In the genomic region with DNA sequence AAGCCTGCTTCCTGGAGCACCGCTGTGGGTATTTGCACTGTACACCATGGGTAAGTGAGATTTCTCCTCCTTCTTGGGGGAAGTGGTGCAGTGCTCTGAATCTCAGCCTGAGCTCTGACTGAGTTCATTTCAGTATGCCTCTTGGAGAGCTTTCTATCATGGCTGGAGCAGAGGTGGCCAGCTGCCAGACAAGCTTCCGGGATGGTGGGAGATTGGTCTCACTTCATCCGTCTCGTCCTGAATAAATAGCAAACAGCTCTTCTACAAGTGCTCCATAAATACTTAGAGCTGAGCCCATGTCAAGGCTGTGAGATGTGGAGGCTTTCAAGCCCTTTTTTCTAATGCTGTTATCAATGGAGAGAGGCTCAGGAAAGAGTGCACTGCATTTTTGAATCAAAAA, we compare ENCODE assay signal across 23 mouse cellular contexts. TPM values are rescaled to one million over a fixed set of nuclear protein-coding genes. Genes with fewer than 3 reads are reported as not detected.
DNase-seq lines count a peak whose midpoint lies in the region; ATAC-seq and TF ChIP-seq lines count a peak whose summit lies in the region.
"Had no signal": no experiment of that assay in that cellular context is flagged by ENCODE, and none has a peak within 500 bp of the region (broad histone marks: within the 10 kb centered on the region; RNA-seq: fewer than 3 reads in every experiment).

No protein-coding gene starts in this region.

- no peak for ATAC-seq in hindbrain, postnatal 0 days
- ATAC-seq in hindbrain, embryonic 11.5 days (ENCODE audit: low FRiP score), result no peak
- ATAC-seq in lung, postnatal 0 days, result no peak
- ATAC-seq: CD4-positive, CD25-positive, alpha-beta regulatory T cell, adult 4 months; forebrain, embryonic 16.5 days had no signal

- no peaks in the 10 kb centered on the region for H3K4me1 ChIP-seq in hindbrain, postnatal 0 days (ENCODE audit: insufficient read depth, low read length)
- H3K4me1 ChIP-seq in hindbrain, embryonic 11.5 days (replicated peaks; ENCODE audit: control insufficient read depth, insufficient read depth, low read length), result peaks cover 7% of the 10 kb centered on the region; the same call in 1 of the 2 replicates
- peaks cover 9% of the 10 kb centered on the region; the same call in 1 of the 2 replicates for H3K4me1 ChIP-seq in lung, postnatal 0 days (ENCODE audit: insufficient read depth, low read depth, low read length)
- peaks cover 47% of the 10 kb centered on the region for H3K4me1 ChIP-seq in olfactory bulb, adult 2 months (ENCODE audit: control insufficient read depth, insufficient read depth, low read length)

- H3K36me3 ChIP-seq in hindbrain, postnatal 0 days (ENCODE audit: insufficient read depth, low read length), result no peaks in the 10 kb centered on the region
- no peaks in the 10 kb centered on the region for H3K36me3 ChIP-seq in hindbrain, embryonic 11.5 days (ENCODE audit: control insufficient read depth, insufficient read depth, low read length)
- no peaks in the 10 kb centered on the region for H3K36me3 ChIP-seq in lung, postnatal 0 days (ENCODE audit: insufficient read depth, low read length)
- H3K36me3 ChIP-seq: embryonic facial prominence, embryonic 13.5 days; G1E; heart, embryonic 10.5 days had no signal

- intact Hi-C loops in left cerebral cortex, postnatal 4 days (cut with DNase I), result no loop called here
- intact Hi-C loops in left cerebral cortex, postnatal 36 days (cut with DNase I), result no loop called here

- H3K9me3 ChIP-seq in hindbrain, postnatal 0 days (ENCODE audit: low read length), result no peaks in the 10 kb centered on the region
- H3K9me3 ChIP-seq in hindbrain, embryonic 11.5 days (ENCODE audit: control insufficient read depth, low read length), result no peaks in the 10 kb centered on the region
- H3K9me3 ChIP-seq in lung, postnatal 0 days (ENCODE audit: low read length), result no peaks in the 10 kb centered on the region
- H3K9me3 ChIP-seq: embryonic facial prominence, embryonic 13.5 days; forebrain, embryonic 12.5 days; G1E; heart, embryonic 10.5 days had no signal

- no peak overlapping the region for H3K4me3 ChIP-seq in hindbrain, postnatal 0 days (ENCODE audit: low read length)
- no peak overlapping the region for H3K4me3 ChIP-seq in hindbrain, embryonic 11.5 days (ENCODE audit: low read depth, low read length)
- H3K4me3 ChIP-seq in lung, postnatal 0 days (ENCODE audit: low read depth, low read length), result no peak overlapping the region
- H3K4me3 ChIP-seq in olfactory bulb, adult 2 months (ENCODE audit: insufficient read depth, low read depth, low read length), result peak overlapping the region; percentile 22
- H3K4me3 ChIP-seq: embryonic facial prominence, embryonic 13.5 days; forebrain, embryonic 12.5 days; heart, embryonic 10.5 days had no signal

- peak; percentile 30 for DNase-seq in hindbrain, postnatal 0 days (ENCODE audit: low spot score)
- DNase-seq in hindbrain, embryonic 11.5 days (ENCODE audit: low spot score), result no peak
- DNase-seq in left cerebral cortex, postnatal 4 days, result peak; percentile 32
- DNase-seq in left cerebral cortex, postnatal 36 days (ENCODE audit: low spot score in 2 of 2), result no peak
- peak; percentile 61 for DNase-seq in lung, postnatal 10 days
- DNase-seq in lung, postnatal 0 days (ENCODE audit: low spot score), result no peak
- no peak for DNase-seq in adrenal gland, adult 8-10 months
- DNase-seq: adrenal gland, postnatal 10 days; B cell, adult 2 months; cerebellum, adult 18-20 months; cerebellum, adult 9-11 months; cerebellum, postnatal 36 days; gastrocnemius, postnatal 10 days; heart, adult 18-20 months; heart, postnatal 10 days; heart, postnatal 4 days had no signal

- no peak overlapping the region for H3K4me2 ChIP-seq in hindbrain, postnatal 0 days (ENCODE audit: low read depth, low read length)
- no peak overlapping the region for H3K4me2 ChIP-seq in hindbrain, embryonic 11.5 days (replicated peaks; ENCODE audit: low read depth, low read length)
- no peak overlapping the region for H3K4me2 ChIP-seq in lung, postnatal 0 days (replicated peaks; ENCODE audit: low read depth, low read length)
- H3K4me2 ChIP-seq: embryonic facial prominence, embryonic 13.5 days; forebrain, embryonic 12.5 days had no signal

- WGBS in hindbrain, postnatal 0 days, result 47% methylated on average over 4 of the region's 4 CpGs
- 70% methylated on average over 4 of the region's 4 CpGs for WGBS in hindbrain, embryonic 11.5 days
- 17% methylated on average over 4 of the region's 4 CpGs for WGBS in lung, postnatal 0 days
- whole genome bisulfite sequencing in olfactory bulb, adult 2 months, result 16% methylated on average over 4 of the region's 4 CpGs

- peaks cover 5% of the 10 kb centered on the region; the same call in 1 of the 2 replicates for H3K27me3 ChIP-seq in hindbrain, postnatal 0 days (ENCODE audit: insufficient read depth, low read length)
- peaks cover 46% of the 10 kb centered on the region for H3K27me3 ChIP-seq in hindbrain, embryonic 11.5 days (ENCODE audit: control insufficient read depth, insufficient read depth, low read length)
- peaks cover 24% of the 10 kb centered on the region for H3K27me3 ChIP-seq in lung, postnatal 0 days (replicated peaks; ENCODE audit: insufficient read depth, low read length)

- no peak for TF ChIP-seq CTCF in hindbrain, postnatal 0 days (IDR thresholded peaks at IDR 0.05; ENCODE audit: low read depth)
- no peak for TF ChIP-seq CTCF in lung, postnatal 0 days (IDR thresholded peaks at IDR 0.05)
- TF ChIP-seq CTCF in olfactory bulb, adult 2 months (IDR thresholded peaks at IDR 0.05; ENCODE audit: insufficient read depth, low read depth, low read length), result no peak

- TF ChIP-seq EP300 in lung, postnatal 0 days (IDR thresholded peaks at IDR 0.05), result no peak

- TF ChIP-seq POLR2A in olfactory bulb, adult 2 months (IDR thresholded peaks at IDR 0.05; ENCODE audit: insufficient read depth, low read depth, low read length), result no peak

- H3K27ac ChIP-seq in hindbrain, postnatal 0 days, result no peak overlapping the region
- H3K27ac ChIP-seq in hindbrain, embryonic 11.5 days (ENCODE audit: low read depth, low read length), result no peak overlapping the region
- H3K27ac ChIP-seq in lung, postnatal 0 days (ENCODE audit: low read length), result no peak overlapping the region
- peak overlapping the region; percentile 41; the same call in 1 of the 2 replicates for H3K27ac ChIP-seq in olfactory bulb, adult 2 months (ENCODE audit: insufficient read depth, low read depth, low read length)
- H3K27ac ChIP-seq: embryonic facial prominence, embryonic 13.5 days; forebrain, embryonic 12.5 days; heart, embryonic 10.5 days had no signal

- H3K9ac ChIP-seq in hindbrain, postnatal 0 days (replicated peaks; ENCODE audit: low read length), result no peak overlapping the region
- no peak overlapping the region for H3K9ac ChIP-seq in hindbrain, embryonic 11.5 days (ENCODE audit: low read depth, low read length)
- no peak overlapping the region for H3K9ac ChIP-seq in lung, postnatal 0 days (replicated peaks; ENCODE audit: low read depth)
- H3K9ac ChIP-seq: embryonic facial prominence, embryonic 13.5 days; forebrain, embryonic 12.5 days had no signal

RNA-seq across cellular contexts. Expression of a gene that starts 18.8 kb away (rescaled TPM):
- 106 and 113 TPM in 2 replicates for total RNA-seq in hindbrain, postnatal 0 days (2014; rRNA removed)
- 108 and 113 TPM in 2 replicates for polyA plus RNA-seq in hindbrain, postnatal 0 days (2015; fragmentation: Nextera tagmentation; extraction: Ambion mirVana)
- polyA plus RNA-seq in hindbrain, embryonic 11.5 days (2014; fragmentation: Nextera tagmentation; extraction: Ambion mirVana), result 11.8 and 16.6 TPM in 2 replicates
- 100 to 1,000 TPM; 108 to 166 TPM for total RNA-seq in left cerebral cortex, postnatal 4 days (2021)
- total RNA-seq in left cerebral cortex, postnatal 36 days (2021), result 100 to 1,000 TPM; 361 to 392 TPM
- 0.26 and 0.31 TPM in 2 replicates for polyA plus RNA-seq in lung, postnatal 0 days (2015; fragmentation: Nextera tagmentation; extraction: Ambion mirVana)
- polyA plus RNA-seq in olfactory bulb, adult 2 months (2012; ENCODE audit: insufficient read depth, insufficient read length, low replicate concordance, missing spikeins), result 475 and 527 TPM in 2 replicates
- 10 to 100 TPM; 12.4 to 20.9 (median 15.5) TPM for total RNA-seq in adrenal gland, adult 8-10 months (2022)
- polyA plus RNA-seq: G1E had no signal

Comparison
In these comparisons a context has a peak if more than half of its experiments do, and no peak if none do; other contexts are left out.
1. DNase-seq: peak in hindbrain, postnatal 0 days (single experiment), left cerebral cortex, postnatal 4 days (single experiment) and lung, postnatal 10 days (single experiment); none in hindbrain, embryonic 11.5 days (single experiment), left cerebral cortex, postnatal 36 days (0 of 2), lung, postnatal 0 days (single experiment) and adrenal gland, adult 8-10 months (single experiment).